Mouse (Mus musculus): ENCODE measurements around the gene Hist1h2ah. TPM values are rescaled to one million over a fixed set of nuclear protein-coding genes. Genes with fewer than 3 reads are reported as not detected.
"Not testable (repeated sequence)": the region's sequence is repeated elsewhere in the genome, so short reads cannot be mapped to it uniquely, and the experiment has no call there.

Gene Hist1h2ah
- polyA plus RNA-seq, 1 experiment from 2014 or later: 3.3 TPM

DNA sequence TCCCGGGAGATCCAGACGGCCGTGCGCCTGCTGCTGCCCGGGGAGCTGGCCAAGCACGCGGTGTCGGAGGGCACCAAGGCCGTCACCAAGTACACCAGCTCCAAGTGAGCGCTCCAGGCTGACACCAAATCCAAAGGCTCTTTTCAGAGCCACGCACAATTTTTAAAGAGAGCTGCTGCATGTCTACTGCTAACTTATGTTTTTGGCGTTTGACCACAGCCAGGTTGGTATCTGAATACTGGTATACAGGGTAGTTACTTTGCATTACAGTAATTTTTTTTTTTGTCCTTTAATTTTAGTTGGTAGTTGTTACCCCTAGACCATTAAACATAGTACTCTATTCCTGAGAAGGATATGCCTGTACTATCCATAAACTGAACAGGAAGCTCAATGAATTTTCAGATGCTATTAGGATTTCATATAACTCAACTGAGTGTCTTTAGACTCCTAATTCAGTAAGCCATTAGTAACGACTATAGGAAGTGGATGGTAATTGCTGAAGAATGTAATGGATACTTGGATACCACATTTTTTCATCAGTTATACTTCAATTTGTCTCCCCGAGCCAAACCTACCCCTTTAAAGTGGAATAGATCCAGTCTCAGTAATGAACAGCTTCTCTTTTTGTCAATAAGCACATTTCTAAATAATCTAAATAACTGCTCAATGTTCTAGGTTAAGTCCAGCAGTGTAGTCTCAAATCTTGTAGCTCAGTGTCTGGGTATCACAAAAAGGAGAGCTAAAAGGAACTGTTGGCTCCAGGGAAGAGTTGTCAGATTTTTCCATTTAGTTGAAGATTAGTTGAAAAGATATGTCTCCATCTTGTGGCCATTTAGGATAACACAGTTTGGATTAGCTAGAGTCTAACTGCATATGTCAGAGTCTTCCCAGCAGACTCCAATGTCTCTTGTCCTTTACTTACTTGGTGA, 8.4 kb upstream of the Hist1h2ah start:
- H3K4me2 ChIP-seq (replicated peaks): peak overlapping the region; percentile 72
- no peaks in the 10 kb centered on the region for H3K27me3 ChIP-seq (replicated peaks)
- peak overlapping the region; percentile 53; the same call in 1 of the 2 replicates for H3K27ac ChIP-seq
- peak overlapping the region; percentile 48; the same call in 1 of the 2 replicates for H3K9ac ChIP-seq
- under 1% methylated on average over 14 of the region's 14 CpGs for WGBS
- peaks cover 18% of the 10 kb centered on the region for H3K4me1 ChIP-seq
- ATAC-seq (ENCODE audit: low FRiP score, low read depth): peak; percentile 34
- peak overlapping the region; percentile 36 for H3K4me3 ChIP-seq
- no peaks in the 10 kb centered on the region for H3K9me3 ChIP-seq
- H3K36me3 ChIP-seq: no peaks in the 10 kb centered on the region

GRCm38 (mm10) chr13:22042568-22043502, 7.5 kb upstream of the Hist1h2ah start, which contains the start of the genes Hist1h2ag and Hist1h2bj:
TSS of gene Hist1h2ag (minus strand) at chr13:22042944.
TSS of gene Hist1h2bj (plus strand) at chr13:22043214.
- peak within 1 kb of the TSS; percentile 72 for H3K4me2 ChIP-seq (replicated peaks)
- peak; percentile 92 for ATAC-seq (ENCODE audit: low FRiP score, low read depth)
- peaks cover 18% of the 10 kb centered on the region for H3K4me1 ChIP-seq
- peak within 1 kb of the TSS; percentile 76 for H3K27ac ChIP-seq
- H3K9me3 ChIP-seq; H3K36me3 ChIP-seq; H3K27me3 ChIP-seq (replicated peaks): not testable (repeated sequence)
- H3K9ac ChIP-seq: peak within 1 kb of the TSS; percentile 51
- peak within 1 kb of the TSS; percentile 36 for H3K4me3 ChIP-seq
- WGBS: under 1% methylated on average over 47 of the region's 80 CpGs

DNA sequence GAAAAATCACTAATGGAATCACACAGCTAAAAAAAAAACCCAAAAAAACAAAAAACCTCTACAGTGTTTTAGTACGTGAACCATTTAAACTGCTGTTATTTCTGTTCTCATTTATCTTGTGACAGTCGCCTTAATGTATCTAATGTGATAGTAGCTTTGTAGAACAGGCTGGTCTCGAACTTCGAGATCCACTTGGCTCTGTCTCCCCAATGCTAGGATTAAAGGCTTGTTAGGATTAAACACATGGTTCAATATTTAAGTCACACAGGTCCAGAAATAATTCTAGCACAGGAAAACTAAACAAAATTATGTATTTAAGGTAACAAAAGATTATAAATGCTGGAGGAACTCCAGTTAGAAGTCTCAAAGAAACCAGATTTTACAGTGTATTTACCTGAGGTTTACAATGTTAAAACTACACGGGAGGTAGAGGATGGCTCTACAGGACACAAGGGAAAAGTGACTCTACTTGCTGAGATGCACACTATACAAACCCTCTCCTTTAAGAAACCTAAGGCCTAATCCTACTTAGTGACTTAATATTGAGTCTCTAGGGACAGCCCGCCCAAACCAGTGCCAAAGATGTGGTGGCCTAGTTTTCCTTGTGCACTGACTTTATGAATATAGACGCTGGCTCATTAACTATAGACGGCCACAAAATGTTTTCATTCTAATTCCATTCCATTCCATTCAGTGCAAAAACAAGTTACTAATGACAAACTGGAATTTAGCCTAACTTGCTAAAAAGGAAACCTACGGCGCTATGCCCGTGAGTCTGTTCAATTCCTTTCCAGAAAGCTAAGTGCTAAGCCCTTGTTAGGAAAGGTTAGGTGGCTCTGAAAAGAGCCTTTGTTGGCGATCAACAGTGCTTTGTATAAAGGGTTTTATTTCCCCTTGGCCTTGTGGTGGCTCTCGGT, 6.5 kb upstream of the Hist1h2ah start:
- H3K36me3 ChIP-seq: no peaks in the 10 kb centered on the region
- no peaks in the 10 kb centered on the region for H3K27me3 ChIP-seq (replicated peaks)
- 3% methylated on average over 13 of the region's 13 CpGs for WGBS
- no peaks in the 10 kb centered on the region for H3K9me3 ChIP-seq
- H3K27ac ChIP-seq: peak overlapping the region; percentile 76
- H3K4me1 ChIP-seq: peaks cover 18% of the 10 kb centered on the region
- peak overlapping the region; percentile 72 for H3K4me2 ChIP-seq (replicated peaks)
- H3K9ac ChIP-seq: peak overlapping the region; percentile 51
- no peak for ATAC-seq (ENCODE audit: low FRiP score, low read depth)
- peak overlapping the region; percentile 31 for H3K4me3 ChIP-seq

- under 1% methylated on average over 25 of the region's 27 CpGs for WGBS
- not testable (repeated sequence) for H3K9me3 ChIP-seq
These were observed 5.8 kb upstream of the Hist1h2ah start, which contains the start of gene Hist1h4i for GRCm38 (mm10) chr13:22041142-22041536. TSS of gene Hist1h4i (minus strand) at chr13:22041362.

DNA sequence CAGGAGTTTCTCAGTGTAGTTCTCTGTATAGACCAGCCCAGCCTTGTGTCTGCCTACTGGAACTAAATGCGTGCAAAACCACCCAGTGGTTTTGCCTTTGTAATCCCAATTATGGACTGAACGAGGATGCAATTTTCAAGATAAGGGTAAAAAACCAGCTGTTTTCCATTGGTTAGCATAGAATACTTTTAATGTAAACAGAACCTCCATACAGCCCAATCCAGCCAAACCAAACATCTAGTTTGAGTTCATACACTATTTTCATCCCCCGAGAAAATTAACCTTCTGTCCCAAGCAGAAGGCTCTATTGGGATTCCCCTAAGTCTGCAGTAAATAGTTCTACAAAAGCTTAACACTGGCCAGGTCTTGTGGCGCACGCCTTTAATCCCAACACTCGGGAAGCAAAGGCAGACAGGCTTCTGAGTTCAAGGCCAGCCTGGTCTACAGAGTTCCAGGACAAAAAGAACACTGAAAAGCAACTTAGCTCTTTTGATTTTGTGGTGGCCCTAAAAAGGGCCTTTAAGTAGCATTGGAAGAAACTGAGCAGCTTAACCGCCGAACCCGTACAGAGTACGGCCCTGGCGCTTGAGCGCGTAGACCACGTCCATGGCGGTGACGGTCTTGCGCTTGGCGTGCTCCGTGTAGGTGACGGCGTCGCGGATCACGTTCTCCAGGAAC, 5.2 kb upstream of the Hist1h2ah start:
- peaks cover 26% of the 10 kb centered on the region for H3K4me1 ChIP-seq

More at GRCm38 (mm10) chr13:22041142-22041536, 5.8 kb upstream of the Hist1h2ah start, which contains the start of gene Hist1h4i:
- Histone ChIP-seq H3K4me2 (replicated peaks) (peak within 1 kb of the TSS; percentile 72), H3K9ac (peak within 1 kb of the TSS; percentile 60), H3K4me3 (peak within 1 kb of the TSS; percentile 38), H3K4me1 (peaks cover 25% of the 10 kb centered on the region), H3K27ac (peak within 1 kb of the TSS; percentile 76)
- H3K27me3 ChIP-seq (replicated peaks); H3K36me3 ChIP-seq: not testable (repeated sequence)
- peak; percentile 39 for ATAC-seq (ENCODE audit: low FRiP score, low read depth)

GRCm38 (mm10) chr13:22039951-22040463, 4.6 kb upstream of the Hist1h2ah start:
- H3K36me3 ChIP-seq: no peaks in the 10 kb centered on the region
- no peak for ATAC-seq (ENCODE audit: low FRiP score, low read depth)
- no peaks in the 10 kb centered on the region for H3K9me3 ChIP-seq
- no peaks in the 10 kb centered on the region for H3K27me3 ChIP-seq (replicated peaks)
- peak overlapping the region; percentile 38 for H3K4me3 ChIP-seq
- peak overlapping the region; percentile 21; the same call in 1 of the 2 replicates for H3K27ac ChIP-seq
- 8% methylated on average over 2 of the region's 2 CpGs for WGBS
- no peak overlapping the region for H3K9ac ChIP-seq
- H3K4me2 ChIP-seq (replicated peaks): peak overlapping the region; percentile 72
- H3K4me1 ChIP-seq: peaks cover 26% of the 10 kb centered on the region

More for the DNA sequence above, 5.2 kb upstream of the Hist1h2ah start:
- no peaks in the 10 kb centered on the region for H3K27me3 ChIP-seq (replicated peaks)
- peak; percentile 12; the same call in 1 of the 2 replicates for ATAC-seq (ENCODE audit: low FRiP score, low read depth)
- H3K27ac ChIP-seq: peak overlapping the region; percentile 64
- H3K4me2 ChIP-seq (replicated peaks): peak overlapping the region; percentile 72
- peak overlapping the region; percentile 38 for H3K4me3 ChIP-seq
- under 1% methylated on average over 24 of the region's 24 CpGs for WGBS
- H3K36me3 ChIP-seq: no peaks in the 10 kb centered on the region
- no peaks in the 10 kb centered on the region for H3K9me3 ChIP-seq
- peak overlapping the region; percentile 60 for H3K9ac ChIP-seq

DNA sequence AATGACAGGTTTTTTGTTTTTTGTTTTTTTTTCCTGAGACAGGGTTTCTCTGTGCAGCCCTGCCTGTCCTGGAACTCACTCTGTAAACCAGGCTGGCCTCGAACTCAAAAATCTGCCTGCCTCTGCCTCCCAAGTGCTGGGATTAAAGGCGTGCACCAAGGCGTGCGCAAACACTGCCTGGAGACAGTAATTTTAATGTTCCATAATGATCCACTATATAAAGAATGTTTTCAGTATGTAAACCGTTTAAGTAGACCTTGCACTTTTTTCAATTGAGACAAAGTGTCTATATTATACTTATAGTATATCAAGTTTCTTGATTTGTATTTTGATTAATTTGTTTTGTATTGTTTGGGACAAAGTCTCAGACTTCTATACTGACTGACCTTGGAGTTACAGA, 4.0 kb upstream of the Hist1h2ah start:
- no peak overlapping the region for H3K4me3 ChIP-seq
- peak overlapping the region; percentile 72; the same call in 1 of the 2 replicates for H3K4me2 ChIP-seq (replicated peaks)
- peaks cover 29% of the 10 kb centered on the region for H3K4me1 ChIP-seq
- H3K36me3 ChIP-seq: no peaks in the 10 kb centered on the region
- H3K9ac ChIP-seq: no peak overlapping the region
- H3K27ac ChIP-seq: no peak overlapping the region
- H3K9me3 ChIP-seq: no peaks in the 10 kb centered on the region
- H3K27me3 ChIP-seq (replicated peaks): no peaks in the 10 kb centered on the region
- ATAC-seq (ENCODE audit: low FRiP score, low read depth): no peak
- WGBS: 76% methylated on average over 5 of the region's 5 CpGs

DNA sequence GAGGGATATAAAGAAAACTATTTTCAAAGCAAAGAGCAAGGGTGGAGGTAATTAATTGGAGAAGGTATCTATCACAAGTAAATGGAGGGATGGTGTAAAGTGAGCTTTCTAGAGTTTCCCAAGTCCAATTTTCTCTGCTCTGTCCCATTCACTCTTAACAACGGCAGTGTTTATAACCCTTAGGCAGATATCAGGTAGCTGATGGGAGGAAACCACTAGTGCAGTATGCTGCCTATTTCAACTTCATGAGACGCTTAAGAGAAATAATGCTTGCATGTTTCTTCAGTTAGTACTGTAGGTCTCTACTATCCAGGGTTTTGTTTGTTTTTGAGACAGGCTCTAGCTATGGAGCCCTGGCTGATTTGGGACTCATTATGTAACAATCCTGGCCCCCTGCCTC, 2.0 kb upstream of the Hist1h2ah start:
- 69% methylated on average over 2 of the region's 2 CpGs for WGBS
- no peak for ATAC-seq (ENCODE audit: low FRiP score, low read depth)
- Histone ChIP-seq H3K36me3 (no peaks in the 10 kb centered on the region), H3K27me3 (replicated peaks) (no peaks in the 10 kb centered on the region), H3K27ac (no peak overlapping the region), H3K9me3 (no peaks in the 10 kb centered on the region), H3K4me3 (no peak overlapping the region), H3K4me1 (peaks cover 36% of the 10 kb centered on the region), H3K9ac (no peak overlapping the region), H3K4me2 (replicated peaks) (no peak overlapping the region)

DNA sequence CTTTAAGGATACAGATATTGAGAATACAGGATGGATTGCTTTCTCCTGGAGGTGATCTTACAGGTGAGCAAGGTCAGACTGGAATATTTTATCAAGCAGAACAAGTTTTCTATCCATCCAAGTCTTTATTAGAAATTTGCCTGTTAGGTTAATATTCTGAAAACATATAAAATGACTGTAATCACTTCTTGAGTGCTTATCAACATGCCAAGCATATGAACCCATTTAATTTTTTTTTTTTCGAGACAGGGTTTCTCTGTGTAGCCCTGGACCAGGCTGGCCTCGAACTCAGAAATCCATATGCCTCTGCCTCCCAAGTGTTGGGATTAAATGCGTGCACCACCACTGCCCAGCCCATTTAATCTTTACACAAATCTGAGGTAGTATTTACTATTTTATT, 1.6 kb upstream of the Hist1h2ah start:
- WGBS: 64% methylated on average over 3 of the region's 3 CpGs
- H3K27ac ChIP-seq: 0 out of 2 replicates have a peak overlapping the region, but pooled peaks have one; percentile 54
- ATAC-seq (ENCODE audit: low FRiP score, low read depth): no peak
- H3K9me3 ChIP-seq: no peaks in the 10 kb centered on the region
- peaks cover 32% of the 10 kb centered on the region for H3K4me1 ChIP-seq
- no peaks in the 10 kb centered on the region for H3K36me3 ChIP-seq
- H3K4me2 ChIP-seq (replicated peaks): peak overlapping the region; percentile 69
- H3K27me3 ChIP-seq (replicated peaks): no peaks in the 10 kb centered on the region
- H3K9ac ChIP-seq: no peak overlapping the region; the same call in 1 of the 2 replicates
- H3K4me3 ChIP-seq: no peak overlapping the region

- ATAC-seq (ENCODE audit: low FRiP score, low read depth): peak; percentile 17; the same call in 1 of the 2 replicates
- H3K27me3 ChIP-seq (replicated peaks): no peaks in the 10 kb centered on the region
- H3K4me2 ChIP-seq (replicated peaks): peak overlapping the region; percentile 69
- H3K9ac ChIP-seq: peak overlapping the region; percentile 36
- H3K4me1 ChIP-seq: peaks cover 31% of the 10 kb centered on the region
- H3K4me3 ChIP-seq: peak overlapping the region; percentile 28
- H3K27ac ChIP-seq: peak overlapping the region; percentile 54; the same call in 1 of the 2 replicates
- no peaks in the 10 kb centered on the region for H3K9me3 ChIP-seq
- H3K36me3 ChIP-seq: no peaks in the 10 kb centered on the region
- 3% methylated on average over 22 of the region's 23 CpGs for WGBS
These were observed 985 bp upstream of the Hist1h2ah start for GRCm38 (mm10) chr13:22036149-22036956.

All from neural tube, embryonic 12.5 days (tissue).